Mouse (Mus musculus) liver, embryonic 14.5 days (tissue): ENCODE results near the gene Tnni3. TPM values are rescaled to one million over a fixed set of nuclear protein-coding genes. Genes with fewer than 3 reads are reported as not detected.
A peak's percentile ranks its signal among the peaks of the same experiment; 100 is the strongest.

ENCODE experiments used
- ATAC-seq: fragments of 200-750 bp; cut with Nextera tagmentation; 2 replicates; pipeline ENCODE4 v1.8.0; 2017; ENCODE audit warnings: moderate number of reproducible peaks, mild to moderate bottlenecking, moderate library complexity; ENCODE audit not compliant: insufficient read depth
- DNase-seq, 3 experiments: peaks; one replicate each; pipeline ENCODE4 v3.0.0-alpha.2; 2012 to 2013; ENCODE audit warnings: low read depth in 3 of 3, low spot score in 3 of 3
- H3K27ac ChIP-seq: fragments of 300-500 bp; sonication (generic); 2 replicates; pipeline ENCODE4 v1.5.1; 2014; ENCODE audit warnings: moderate library complexity, mild to moderate bottlenecking, control low read depth, inconsistent platforms
- H3K27me3 ChIP-seq: fragments of 300-500 bp; sonication (generic); 2 replicates; pipeline ENCODE4 v1.6.1; 2014; ENCODE audit warnings: mild to moderate bottlenecking, low read length, moderate library complexity; ENCODE audit not compliant: control insufficient read depth, insufficient read depth
- H3K36me3 ChIP-seq: fragments of 300-500 bp; sonication (generic); replicated peaks from 2 replicates; pipeline ENCODE4 v1.6.1; 2014; ENCODE audit warnings: low read depth; ENCODE audit not compliant: control insufficient read depth, insufficient read depth
- H3K4me1 ChIP-seq, 2 experiments: fragments of 200-500 bp in 1 of 2; fragments of 300-500 bp in 1 of 2; sonication (generic) in 1 of 2; replicated peaks; 2 replicates each; pipeline ENCODE4 v1.6.1; 2012 to 2014; ENCODE audit warnings: antibody characterized with exemption in 1 of 2, inconsistent platforms in 1 of 2, low read length in 1 of 2; ENCODE audit not compliant: control insufficient read depth in 2 of 2, insufficient read depth in 2 of 2
- H3K4me2 ChIP-seq: fragments of 300-500 bp; sonication (generic); 2 replicates; pipeline ENCODE4 v1.6.1; 2014; ENCODE audit warnings: low read depth, mild to moderate bottlenecking, control low read depth, moderate library complexity
- H3K4me3 ChIP-seq, 2 experiments: fragments of 200-500 bp in 1 of 2; fragments of 300-500 bp in 1 of 2; sonication (generic) in 1 of 2; 2 replicates each; pipeline ENCODE4 v1.5.1; 2012 to 2014; ENCODE audit warnings: low read depth in 2 of 2, low read length in 2 of 2, mild to moderate bottlenecking in 2 of 2, control low read depth in 1 of 2, inconsistent platforms in 1 of 2, moderate library complexity in 1 of 2; ENCODE audit not compliant: insufficient read depth in 1 of 2
- H3K9ac ChIP-seq: fragments of 300-500 bp; sonication (generic); replicated peaks from 2 replicates; pipeline ENCODE4 v1.6.1; 2014; ENCODE audit warnings: mild to moderate bottlenecking, control low read depth, moderate library complexity
- H3K9me3 ChIP-seq: fragments of 300-500 bp; sonication (generic); 2 replicates; pipeline ENCODE4 v1.6.1; 2016; ENCODE audit warnings: low read length, mixed read lengths; ENCODE audit not compliant: control insufficient read depth
- CTCF ChIP-seq: IDR thresholded peaks from 2 replicates; pipeline ENCODE4 v1.5.1; 2016; ENCODE audit warnings: antibody characterized with exemption, low read depth, control low read depth
- EP300 ChIP-seq: IDR thresholded peaks from 2 replicates; pipeline ENCODE4 v1.6.1; 2016; ENCODE audit warnings: antibody characterized with exemption, low read depth
- WGBS: fragments of 180-500 bp; shearing (Covaris S2); extraction: QIAGEN DNeasy Blood & Tissue Kit; methylation state at CpG from one replicate; pipeline ENCODE4 v1.1.7; 2014; ENCODE audit not compliant: insufficient replicate concordance; 5-methylcytosine and 5-hydroxymethylcytosine counted together
- polyA plus RNA-seq, 2 experiments: library from polyadenylated mRNA; depleted of rRNA in 1 of 2; stranded (reverse) in 1 of 2; unstranded in 1 of 2; fragments of >200 nt; fragmentation: Nextera tagmentation in 1 of 2; extraction: Ambion mirVana in 1 of 2; gene quantifications; 2 replicates each; pipeline versions ENCODE4 v1.2.1 to v1.2.3; 2012 to 2014

Tnni3 gene
- polyA plus RNA-seq, 2 experiments = 0.35 TPM; not detected in 1

- Histone ChIP-seq H3K4me3 (no peak overlapping the region), H3K4me1 (peaks cover 13 to 33% of the 10 kb centered on the region in 2 experiments), H3K27ac (no peak overlapping the region), H3K4me2 (no peak overlapping the region), H3K27me3 (no peaks in the 10 kb centered on the region), H3K36me3 (peaks cover 22% of the 10 kb centered on the region), H3K9me3 (no peaks in the 10 kb centered on the region), H3K9ac (no peak overlapping the region)
- ATAC-seq (0 out of 2 replicates have a peak, but pooled peaks have one; percentile 14), DNase-seq (no peak)
- WGBS = 63% methylated on average over 13 of the region's 13 CpGs
- no peak for TF ChIP-seq EP300
- TF ChIP-seq CTCF = no peak
Observed at GRCm38 (mm10) chr7:4492284-4493224, 31.5 kb downstream of the Tnni3 start.

GRCm38 (mm10) chr7:4491308-4491707 is 32.7 kb downstream of the Tnni3 start:
- Histone ChIP-seq H3K4me1 (peaks cover 13 to 33% of the 10 kb centered on the region in 2 experiments), H3K27ac (no peak overlapping the region), H3K27me3 (no peaks in the 10 kb centered on the region), H3K4me2 (no peak overlapping the region), H3K9me3 (no peaks in the 10 kb centered on the region), H3K4me3 (no peak overlapping the region), H3K9ac (no peak overlapping the region), H3K36me3 (peaks cover 14% of the 10 kb centered on the region)
- DNase-seq = no peak
- WGBS = 49% methylated on average over 6 of the region's 6 CpGs
- ATAC-seq = no peak
- TF ChIP-seq CTCF = no peak
- no peak for TF ChIP-seq EP300

GRCm38 (mm10) chr7:4482281-4482680 is 41.7 kb downstream of the Tnni3 start:
- Histone ChIP-seq H3K4me2 (no peak overlapping the region), H3K27ac (no peak overlapping the region), H3K36me3 (peaks cover 20% of the 10 kb centered on the region), H3K27me3 (peaks cover 23% of the 10 kb centered on the region), H3K4me1 (no peaks in the 10 kb centered on the region), H3K9me3 (no peaks in the 10 kb centered on the region), H3K4me3 (no peak overlapping the region), H3K9ac (no peak overlapping the region)
- ATAC-seq = no peak
- WGBS = 78% methylated on average over 12 of the region's 12 CpGs
- no peak for DNase-seq
- TF ChIP-seq EP300 (no peak), CTCF (no peak)

GRCm38 (mm10) chr7:4479674-4480073 is 44.4 kb downstream of the Tnni3 start:
- H3K4me1 ChIP-seq = no peaks in the 10 kb centered on the region
- TF ChIP-seq EP300 (no peak), CTCF (peak; percentile 75)
- H3K27me3 ChIP-seq = peaks cover 25% of the 10 kb centered on the region
- H3K9ac ChIP-seq = no peak overlapping the region
- ATAC-seq (no peak), DNase-seq (no peak)
- H3K36me3 ChIP-seq = peaks cover 20% of the 10 kb centered on the region
- H3K4me2 ChIP-seq = no peak overlapping the region
- no peaks in the 10 kb centered on the region for H3K9me3 ChIP-seq
- H3K27ac ChIP-seq = no peak overlapping the region
- WGBS = 46% methylated on average over 6 of the region's 6 CpGs
- no peak overlapping the region for H3K4me3 ChIP-seq

DNA sequence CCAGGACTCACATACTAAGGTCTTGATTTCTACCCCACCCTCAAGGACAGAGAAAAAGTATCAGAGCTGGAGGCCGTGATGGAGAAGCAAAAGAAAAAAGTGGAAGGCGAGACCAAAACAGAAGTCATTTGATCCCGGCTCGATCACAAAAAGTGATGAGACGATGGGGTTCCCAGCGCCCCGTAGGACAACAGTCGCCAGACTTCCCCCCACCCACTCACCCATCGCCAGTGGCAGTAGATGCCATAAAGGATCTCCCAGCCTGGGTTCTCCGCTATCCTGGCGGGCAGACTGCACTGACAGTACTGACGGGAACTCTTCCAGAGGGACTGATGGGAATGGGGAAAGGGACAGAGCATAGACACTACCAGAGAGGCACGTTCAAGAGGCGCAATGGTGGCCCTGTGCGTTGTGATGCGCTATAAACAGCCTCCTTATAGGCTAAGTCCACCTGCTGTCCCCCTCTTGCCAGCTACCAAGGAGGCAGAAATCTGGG is 45.2 kb downstream of the Tnni3 start:
- Histone ChIP-seq H3K4me1 (no peaks in the 10 kb centered on the region), H3K4me3 (peak overlapping the region in 1 of 2 experiments; percentile 26; a peak in 2 of 4 replicates), H3K27ac (no peak overlapping the region), H3K9me3 (no peaks in the 10 kb centered on the region), H3K27me3 (peaks cover 29% of the 10 kb centered on the region), H3K9ac (no peak overlapping the region), H3K4me2 (peak overlapping the region; percentile 58), H3K36me3 (peaks cover 16% of the 10 kb centered on the region)
- no peak for DNase-seq
- ATAC-seq = no peak
- 7% methylated on average over 16 of the region's 16 CpGs for WGBS
- no peak for TF ChIP-seq EP300
- no peak for TF ChIP-seq CTCF
